Mouse (Mus musculus) heart, adult 2 months (tissue): ENCODE data around the gene Rnf135.

Experiments used
- CTCF ChIP-seq: fragments of 200-600 bp; IDR thresholded peaks from 2 replicates; pipeline ENCODE4 v1.8.1; 2022; ENCODE audit warnings: antibody characterized with exemption, mild to moderate bottlenecking, moderate library complexity
- EP300 ChIP-seq: fragments of 200-500 bp; IDR thresholded peaks from 2 replicates; pipeline ENCODE4 v1.6.1; 2011; ENCODE audit warnings: low read depth, low read length, control low read depth; ENCODE audit not compliant: insufficient read depth
- POLR2A ChIP-seq: fragments of 200-500 bp; IDR thresholded peaks from 2 replicates; pipeline ENCODE4 v1.6.1; 2011; ENCODE audit warnings: mild to moderate bottlenecking, low read depth, low read length, control low read depth; ENCODE audit not compliant: insufficient read depth

DNA sequence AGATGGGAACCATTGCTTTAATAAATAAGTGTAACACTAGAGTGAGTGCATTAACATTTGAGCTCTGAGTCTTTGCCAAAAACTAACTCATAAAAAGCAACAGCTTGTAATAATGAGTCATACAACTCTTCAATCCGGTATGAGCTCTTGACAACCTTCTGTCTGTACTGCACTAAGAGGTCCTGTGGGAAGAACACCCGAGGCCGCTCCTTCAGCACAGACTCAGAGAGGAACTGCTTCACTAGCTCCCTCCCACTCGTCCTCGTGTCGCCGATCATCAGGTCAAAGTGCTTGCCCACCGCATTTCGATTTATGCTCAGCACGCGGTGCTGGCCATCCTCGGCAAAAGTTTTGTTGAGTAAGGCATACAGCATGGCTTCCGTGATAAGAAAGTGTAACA, 46.9 kb upstream of the Rnf135 start:
- TF ChIP-seq CTCF (no peak), POLR2A (no peak), EP300 (no peak)
